Mouse (Mus musculus): ENCODE measurements around the gene Fa2h.
A peak's percentile ranks its signal among the peaks of the same experiment; 100 is the strongest.
"Not testable (repeated sequence)": the region's sequence is repeated elsewhere in the genome, so short reads cannot be mapped to it uniquely, and the experiment has no call there.

Gene Fa2h

GRCm38 (mm10) chr8:111358905-111359304 lies 34.7 kb downstream of the Fa2h start:
- DNase-seq (ENCODE audit: low spot score) = no peak

DNA sequence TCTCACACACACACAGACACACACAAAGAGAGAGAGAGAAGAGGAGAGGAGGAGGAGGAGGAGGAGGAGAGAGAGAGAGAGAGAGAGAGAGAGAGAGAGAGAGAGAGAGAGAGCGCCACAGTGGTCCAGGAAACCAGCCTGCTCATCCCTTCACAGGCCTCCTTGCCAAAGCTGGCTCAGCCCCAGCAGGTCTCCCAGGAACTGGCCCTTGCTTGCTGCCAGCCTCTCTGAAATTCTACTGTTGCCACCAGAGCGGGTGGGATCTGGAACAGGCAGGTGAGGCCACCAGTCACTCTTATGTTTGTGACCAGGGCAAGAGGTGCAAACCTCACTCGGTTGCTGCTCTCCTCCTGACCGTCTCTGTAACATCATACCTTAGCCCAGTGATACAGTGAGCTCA lies 36.2 kb downstream of the Fa2h start:
- no peak for DNase-seq (ENCODE audit: low spot score)

GRCm38 (mm10) chr8:111353497-111353896 lies 40.1 kb downstream of the Fa2h start:
- no peak for DNase-seq (ENCODE audit: low spot score)

GRCm38 (mm10) chr8:111352289-111352688 lies 41.3 kb downstream of the Fa2h start:
- no peak for DNase-seq (ENCODE audit: low spot score)

- DNase-seq (ENCODE audit: low spot score) = no peak
Measured at GRCm38 (mm10) chr8:111350577-111350976, 43.0 kb downstream of the Fa2h start.

GRCm38 (mm10) chr8:111343225-111343624 lies 50.4 kb downstream of the Fa2h start:
- DNase-seq (ENCODE audit: low spot score) = peak; percentile 82

DNA sequence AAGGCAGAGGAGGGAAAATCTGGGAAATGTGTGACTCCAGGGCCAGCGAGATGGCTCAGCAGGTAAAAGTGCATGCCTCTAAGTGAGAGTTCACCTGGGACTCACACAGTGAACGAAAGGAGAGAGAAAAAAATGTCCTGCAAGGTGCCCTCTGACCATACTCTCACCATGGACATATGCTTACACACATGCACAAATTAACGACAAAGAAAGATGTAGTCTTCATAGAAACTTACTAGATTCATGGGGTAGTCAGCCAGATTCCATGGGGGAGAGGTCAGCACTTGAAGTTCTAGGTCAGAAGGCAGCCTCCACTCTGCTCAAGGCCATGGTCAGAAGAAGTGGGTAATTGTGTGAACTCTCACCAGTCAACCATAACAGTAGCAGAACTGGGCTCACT lies 53.4 kb downstream of the Fa2h start:
- no peak for DNase-seq (ENCODE audit: low spot score)

DNA sequence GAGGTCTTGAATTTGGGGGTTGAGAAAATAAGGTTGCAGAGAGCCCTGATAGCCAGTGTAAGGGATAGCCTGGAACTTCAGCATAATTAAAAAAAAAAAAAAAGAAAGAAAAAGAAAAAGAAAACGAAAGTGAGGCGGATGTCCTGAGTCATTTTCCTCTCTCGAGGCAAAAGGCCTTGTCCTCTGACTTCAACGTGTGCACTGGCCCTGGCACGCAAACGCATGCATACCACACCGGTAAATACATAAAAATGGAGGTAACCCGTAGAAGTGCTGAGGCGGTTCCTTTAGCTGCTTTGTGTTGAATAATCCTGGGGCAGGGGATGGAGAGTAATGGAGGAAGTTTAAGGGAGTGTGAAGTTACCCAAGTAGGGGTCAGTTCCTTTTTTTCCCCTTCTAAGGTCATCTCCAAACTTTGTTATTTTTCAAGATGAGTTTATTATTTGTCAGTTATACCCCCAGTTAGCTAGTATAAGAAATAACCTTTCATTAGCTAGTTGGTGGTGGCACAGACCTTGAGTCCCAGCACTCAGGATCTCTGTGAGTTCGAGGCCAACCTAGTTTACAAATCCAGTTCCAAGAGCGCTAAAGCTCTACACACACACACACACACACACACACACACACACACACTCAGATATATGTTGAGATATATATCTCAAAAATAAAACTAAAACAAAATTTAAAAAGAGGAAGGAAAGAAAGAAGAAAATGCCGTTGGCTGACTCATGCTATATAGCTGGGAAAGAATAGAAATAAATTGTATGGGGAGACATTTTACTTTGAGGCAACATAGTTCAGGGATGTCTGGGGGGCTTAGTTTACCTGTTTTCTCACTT lies 55.0 kb downstream of the Fa2h start:
- no peak for DNase-seq (ENCODE audit: low spot score)

DNA sequence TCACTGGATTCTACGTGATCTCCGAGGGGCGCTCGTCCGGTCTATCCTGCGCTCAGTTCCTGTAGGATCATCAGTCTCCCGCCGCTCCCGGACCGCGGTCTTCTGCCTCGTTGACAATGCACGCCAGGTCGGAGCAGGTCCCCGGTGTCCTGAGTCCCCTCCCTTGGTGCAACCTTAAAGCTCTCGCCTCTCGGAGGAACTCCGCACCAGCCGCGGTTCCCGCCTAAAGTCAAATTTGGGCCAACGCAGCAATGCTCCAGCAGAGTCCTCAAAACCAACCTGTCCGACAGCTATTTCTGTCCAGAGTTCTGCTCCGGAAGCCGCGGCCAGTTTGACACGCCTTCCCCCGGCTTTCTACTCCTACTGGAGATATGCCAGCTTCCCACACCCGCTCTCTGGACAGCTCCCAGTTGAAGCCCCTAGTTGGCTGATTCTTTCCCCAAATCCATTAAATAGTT lies 55.7 kb downstream of the Fa2h start, which contains the start of gene Mlkl:
Mlkl (minus strand) TSS at position 288 of the 458 bp plus-strand sequence.
- peak; percentile 49 for DNase-seq (ENCODE audit: low spot score)

DNA sequence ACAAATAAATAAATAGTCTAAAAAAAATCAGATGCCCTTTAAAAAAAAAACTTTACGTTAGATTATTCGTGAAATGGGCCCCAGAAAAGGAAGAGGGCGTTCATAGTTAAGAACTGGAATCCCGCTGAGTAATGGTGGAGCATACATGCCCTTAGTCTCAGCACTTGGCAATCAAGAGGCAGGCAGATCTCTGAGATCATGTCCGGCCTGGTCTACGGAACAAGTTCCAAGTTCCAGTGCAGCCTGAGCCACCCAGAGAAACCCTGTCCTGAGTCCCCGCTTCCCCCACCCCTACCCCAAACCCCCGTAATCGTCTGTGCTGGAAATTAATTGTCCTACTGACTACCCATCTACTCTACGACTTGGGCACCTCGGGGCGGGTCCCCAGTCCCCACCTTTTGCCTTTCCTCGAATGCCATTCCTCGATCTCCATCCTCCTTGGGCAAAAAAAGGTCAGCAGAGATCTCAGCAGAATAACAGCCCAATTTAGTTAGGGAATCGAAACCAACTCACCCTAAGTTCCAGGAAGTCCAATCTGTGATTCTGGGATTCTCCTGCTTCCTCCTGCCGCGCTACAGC lies 56.2 kb downstream of the Fa2h start:
- no peak for DNase-seq (ENCODE audit: low spot score)

- DNase-seq (ENCODE audit: low spot score) = no peak
Measured at GRCm38 (mm10) chr8:111336692-111337091, 56.9 kb downstream of the Fa2h start.

- DNase-seq (ENCODE audit: low spot score) = no peak
Measured at GRCm38 (mm10) chr8:111325222-111325790, 68.3 kb downstream of the Fa2h start.

- no peak for DNase-seq (ENCODE audit: low spot score)
Measured at GRCm38 (mm10) chr8:111314729-111315128, 78.9 kb downstream of the Fa2h start.

GRCm38 (mm10) chr8:111313961-111314360 lies 79.7 kb downstream of the Fa2h start:
- DNase-seq (ENCODE audit: low spot score) = not testable (repeated sequence)

DNA sequence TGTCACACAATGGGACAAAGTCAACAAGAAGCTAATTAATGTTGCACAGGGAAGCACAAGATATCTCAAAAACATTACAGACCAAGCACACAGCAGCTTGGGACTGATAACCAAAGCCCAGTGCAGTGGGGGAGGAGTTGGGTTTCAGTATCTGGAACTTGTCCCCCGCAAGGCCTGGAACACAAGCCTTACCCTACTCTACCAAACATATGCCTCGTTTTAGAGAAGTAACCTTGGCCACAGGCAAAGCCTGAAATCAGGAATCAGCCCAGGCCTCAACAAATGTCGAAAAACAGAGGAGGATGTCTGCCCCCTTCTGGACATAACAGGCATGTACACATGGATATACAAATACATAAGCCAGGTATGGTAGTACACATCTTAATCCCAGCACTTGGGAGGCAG lies 80.9 kb downstream of the Fa2h start:
- no peak for DNase-seq (ENCODE audit: low spot score)

GRCm38 (mm10) chr8:111310006-111310405 lies 83.6 kb downstream of the Fa2h start:
- not testable (repeated sequence) for DNase-seq (ENCODE audit: low spot score)

DNA sequence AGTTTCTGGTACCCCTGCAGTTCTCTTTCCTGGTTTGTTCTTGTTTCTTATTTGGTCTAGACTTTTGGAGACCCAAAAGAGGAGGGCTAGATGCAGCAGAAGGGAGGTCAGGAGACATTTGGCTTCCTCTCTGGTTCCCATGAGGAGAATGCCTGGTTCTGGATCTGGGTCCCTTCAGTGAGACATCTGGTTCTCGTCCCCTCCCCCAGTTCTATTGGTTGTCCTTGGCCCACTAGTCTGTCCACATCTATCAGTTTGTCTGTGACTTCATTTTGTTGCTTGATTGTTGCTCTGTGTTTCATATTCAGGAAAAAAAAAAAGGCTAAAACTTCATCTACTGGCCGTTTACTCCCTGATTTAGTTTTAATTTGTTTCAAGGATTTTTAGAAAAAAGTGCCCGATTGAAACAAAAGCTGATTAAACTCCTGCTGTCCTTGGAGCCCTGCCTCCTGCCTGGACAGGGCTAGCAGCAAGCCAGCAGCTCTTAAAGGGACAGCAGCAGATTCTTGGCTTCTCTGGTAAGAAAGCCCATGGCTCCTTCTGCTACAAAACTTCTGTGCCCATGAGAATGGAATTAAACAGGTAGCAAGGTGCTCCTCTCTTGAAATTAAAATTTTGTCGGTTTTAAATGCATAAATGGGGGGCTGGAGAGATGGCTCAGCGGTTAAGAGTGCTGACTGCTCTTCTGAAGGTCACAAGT lies 88.4 kb downstream of the Fa2h start:
- peak; percentile 8 for DNase-seq (ENCODE audit: low spot score)

DNA sequence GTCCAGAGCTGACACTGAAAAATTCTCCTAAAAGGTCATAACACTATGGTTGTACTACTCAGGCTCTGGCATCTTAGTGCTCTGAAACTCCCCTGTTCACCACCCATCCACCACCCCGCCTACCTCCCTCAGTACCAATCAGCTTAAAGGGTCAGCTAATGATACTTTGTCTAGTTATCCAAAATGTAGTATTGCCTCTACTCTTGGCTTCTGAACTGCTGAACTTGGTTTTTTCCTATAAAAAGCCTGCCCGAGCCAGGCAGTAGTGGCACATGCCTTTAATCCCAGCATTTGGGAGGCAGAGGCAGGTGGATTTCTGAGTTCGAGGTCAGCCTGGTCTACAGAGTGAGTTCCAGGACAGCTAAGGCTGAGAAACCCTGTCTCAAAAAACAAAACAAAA lies 89.3 kb downstream of the Fa2h start:
- DNase-seq (ENCODE audit: low spot score) = no peak

DNA sequence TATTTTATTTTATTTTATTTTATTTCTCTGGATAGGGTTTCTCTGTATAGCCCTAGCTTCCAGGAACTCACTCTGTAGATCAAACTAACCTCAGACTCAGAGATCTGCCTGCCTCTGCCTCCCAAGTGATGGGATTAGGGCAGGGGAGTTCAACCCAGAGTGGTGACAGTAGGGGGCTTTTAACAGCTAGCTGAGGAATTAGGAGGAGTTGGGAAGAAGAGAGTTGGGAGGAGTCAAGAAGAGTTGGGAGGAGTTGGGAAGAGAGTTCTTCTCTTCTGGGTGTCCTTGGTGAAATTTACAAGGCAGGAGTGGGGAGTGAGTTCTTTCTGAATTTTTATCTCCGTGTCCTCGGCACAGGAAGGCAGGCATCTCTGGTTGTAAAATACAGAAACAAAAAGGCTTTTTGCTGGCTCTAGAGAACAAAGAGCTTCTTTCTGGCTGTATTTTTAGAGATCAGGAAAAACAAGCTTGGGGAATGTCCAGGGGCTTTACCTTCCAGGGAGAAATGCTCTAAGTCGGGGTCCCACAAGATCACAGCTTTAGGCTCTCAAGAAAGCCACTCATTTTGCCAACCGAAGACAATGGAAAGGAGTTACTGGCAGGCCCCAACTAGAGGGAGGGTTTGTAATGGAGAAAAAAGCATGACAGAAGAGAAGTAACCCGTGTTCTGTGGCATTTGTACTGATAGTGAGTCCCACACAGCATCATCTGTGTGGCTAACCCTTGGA lies 90.4 kb downstream of the Fa2h start:
- not testable (repeated sequence) for DNase-seq (ENCODE audit: low spot score)

- DNase-seq (ENCODE audit: low spot score) = peak; percentile 23
Measured at GRCm38 (mm10) chr8:111300597-111301546, 92.8 kb downstream of the Fa2h start.

All from retina, embryonic 14.5 days (tissue).